Mouse (Mus musculus) limb, embryonic 10.5 days (tissue): ENCODE measurements at regions not wholly inside any gene's neighbourhood (a gene's known extent, or its start where the extent isn't known, plus 50 kb on each side); places are given as distances from the start of the nearest gene placed in this dataset.

Experiments
- DNase-seq: peaks from one replicate; pipeline ENCODE4 v3.0.0-alpha.2; 2017; ENCODE audit warnings: low spot score
- H3K27ac ChIP-seq: fragments of 300-500 bp; sonication (generic); 2 replicates; pipeline ENCODE4 v1.5.1; 2016; ENCODE audit warnings: mild to moderate bottlenecking
- H3K27me3 ChIP-seq: fragments of 300-500 bp; sonication (generic); 2 replicates; pipeline ENCODE4 v1.6.1; 2016; ENCODE audit warnings: low read depth, mild to moderate bottlenecking; ENCODE audit not compliant: poor library complexity, severe bottlenecking
- H3K36me3 ChIP-seq: fragments of 300-500 bp; sonication (generic); 2 replicates; pipeline ENCODE4 v1.6.1; 2016; ENCODE audit warnings: mild to moderate bottlenecking, moderate library complexity
- H3K4me1 ChIP-seq: fragments of 300-500 bp; sonication (generic); 2 replicates; pipeline ENCODE4 v1.6.1; 2016
- H3K4me3 ChIP-seq: fragments of 300-500 bp; sonication (generic); 2 replicates; pipeline ENCODE4 v1.5.1; 2016; ENCODE audit warnings: mild to moderate bottlenecking, moderate library complexity
- H3K9me3 ChIP-seq: fragments of 300-500 bp; sonication (generic); replicated peaks from 2 replicates; pipeline ENCODE4 v1.6.1; 2016; ENCODE audit warnings: mild to moderate bottlenecking
- WGBS: fragments of 180-500 bp; shearing (Covaris S2); methylation state at CpG from one replicate; pipeline ENCODE4 v1.1.7; 2016; 5-methylcytosine and 5-hydroxymethylcytosine counted together

GRCm38 (mm10) chr3:114833120-114833519 lies 70.8 kb upstream of the Olfm3 start:
- no peak for DNase-seq
- WGBS, result 78% methylated on average over 2 of the region's 2 CpGs
- Histone ChIP-seq H3K4me1 (no peaks in the 10 kb centered on the region), H3K36me3 (no peaks in the 10 kb centered on the region), H3K27me3 (no peaks in the 10 kb centered on the region), H3K9me3 (no peaks in the 10 kb centered on the region), H3K4me3 (no peak overlapping the region), H3K27ac (no peak overlapping the region)
